Mouse (Mus musculus): ENCODE measurements around the gene Tram2.

Tram2 gene

DNA sequence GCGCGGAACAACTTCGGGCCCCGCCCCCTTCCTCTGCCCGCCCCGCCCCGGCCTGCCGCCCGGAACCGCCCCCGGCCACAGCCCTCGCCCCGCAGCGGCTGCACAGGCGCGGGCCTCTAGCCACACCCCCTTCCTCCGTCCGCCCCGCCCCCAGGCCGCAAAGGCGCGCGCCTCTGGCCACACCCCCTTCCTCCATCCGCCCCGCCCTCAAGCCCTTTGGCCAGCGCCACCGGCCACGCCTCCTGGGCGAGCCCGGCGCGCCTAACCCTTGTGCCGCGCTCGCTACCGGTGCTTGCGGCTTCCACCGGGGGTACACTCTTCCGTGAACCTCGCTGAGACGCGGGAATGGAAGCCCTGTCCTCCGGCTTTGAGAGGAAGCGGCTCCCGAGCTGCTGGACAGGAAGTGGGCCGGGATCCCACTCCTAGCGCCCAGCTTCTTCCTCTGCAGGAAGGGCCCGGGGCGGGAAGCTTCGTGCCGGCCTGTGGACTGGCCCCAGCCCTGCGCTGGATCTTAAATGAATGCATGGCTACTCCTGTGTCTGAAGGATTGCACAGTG lies at the start of gene Tram2:
Tram2 (minus strand) TSS at position 13 of the 557 bp plus-strand sequence.
- ATAC-seq (ENCODE audit: low TSS enrichment): peak; percentile 88

DNA sequence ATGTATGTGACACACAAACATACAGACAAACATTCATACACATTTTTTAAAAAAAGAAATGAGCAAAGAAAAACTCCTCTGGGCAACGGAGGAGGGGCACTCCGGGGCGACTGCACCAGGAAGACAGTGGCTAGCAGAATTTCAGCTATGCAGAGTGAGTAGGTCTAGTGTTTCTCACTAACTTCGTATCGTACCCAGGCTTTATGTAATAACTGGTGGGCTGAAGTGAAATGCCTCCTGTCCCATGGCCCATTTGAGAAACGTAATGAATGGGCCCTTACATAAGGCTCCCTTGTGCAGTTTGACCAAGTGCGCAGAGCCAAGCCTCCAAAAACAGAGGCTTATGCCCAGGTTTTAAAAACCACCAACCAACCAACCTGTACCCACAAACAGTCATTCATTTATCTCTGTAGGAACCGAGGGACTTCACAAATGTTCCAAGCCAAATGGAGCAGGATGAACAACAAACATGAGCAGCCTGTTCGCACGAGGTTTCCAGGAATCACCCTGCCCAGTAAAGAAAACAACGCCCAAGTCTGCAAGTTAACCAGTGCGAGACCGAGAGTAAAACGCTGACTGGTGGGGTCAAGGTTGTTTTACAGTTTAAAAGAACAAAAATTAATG lies 45.8 kb upstream of the Tram2 start:
- peak; percentile 91 for ATAC-seq (ENCODE audit: low TSS enrichment)

- ATAC-seq (ENCODE audit: low TSS enrichment): no peak
Measured at GRCm38 (mm10) chr1:21103784-21104183, 24.8 kb upstream of the Tram2 start.

DNA sequence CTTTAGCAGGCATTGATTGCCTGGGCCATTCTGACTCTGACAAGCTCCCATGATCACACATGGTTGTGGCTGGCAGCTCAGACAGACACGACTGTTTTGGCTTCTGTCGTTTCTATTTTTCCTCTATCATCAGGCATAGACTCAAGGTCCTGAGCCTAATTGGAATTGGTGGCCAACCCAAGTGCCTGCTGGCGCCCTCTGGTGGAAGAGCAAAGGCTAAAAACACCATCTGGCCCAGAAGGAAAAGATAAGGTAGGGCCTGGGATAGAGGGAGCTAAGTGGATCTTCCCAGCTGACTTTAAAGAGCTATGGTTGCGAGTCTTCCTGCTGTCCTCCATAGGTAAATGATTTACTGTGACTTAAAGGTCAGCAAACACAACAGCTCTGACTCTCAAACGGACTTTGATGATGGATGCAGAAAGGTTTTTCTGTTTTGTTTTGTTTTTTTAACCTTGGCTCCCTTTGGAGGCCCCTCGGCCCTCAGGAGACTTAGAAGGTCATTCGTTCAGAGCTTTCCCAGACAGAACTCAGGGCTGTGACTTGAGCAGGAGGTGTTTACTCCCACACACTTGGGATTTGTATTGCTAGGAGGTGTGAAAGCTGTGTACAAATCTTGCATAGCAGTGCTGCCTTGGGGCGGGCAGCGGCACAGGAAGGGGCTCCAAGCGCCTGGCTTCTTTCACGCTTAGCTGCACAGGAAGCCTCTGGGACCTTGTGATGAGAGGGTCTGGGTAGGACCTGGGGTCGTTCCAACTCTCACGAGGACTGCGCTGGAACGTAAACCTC lies 22.4 kb upstream of the Tram2 start:
- ATAC-seq (ENCODE audit: low TSS enrichment): peak; percentile 94

DNA sequence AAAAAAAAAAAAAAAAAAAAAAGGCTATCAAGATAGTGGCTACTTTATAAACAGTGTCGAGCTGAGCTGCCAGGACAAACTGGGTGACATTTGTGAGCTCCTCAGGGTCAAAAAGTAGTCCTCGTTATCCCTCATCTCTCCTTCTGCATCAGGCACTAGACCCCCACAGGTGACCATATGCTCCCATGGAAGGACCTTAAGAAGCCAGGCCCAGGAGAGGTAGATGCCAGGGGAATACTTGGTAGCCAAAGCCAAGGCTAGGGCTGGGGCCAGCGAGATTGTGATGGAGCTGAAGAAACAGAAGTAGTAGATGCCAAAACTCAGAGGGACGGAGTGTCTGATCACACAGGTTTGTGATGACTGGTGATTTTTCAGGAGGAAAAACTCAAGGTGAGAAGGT lies 21.7 kb upstream of the Tram2 start:
- ATAC-seq (ENCODE audit: low TSS enrichment): no peak

- no peak for ATAC-seq (ENCODE audit: low TSS enrichment)
Measured at GRCm38 (mm10) chr1:21097001-21097989, 18.3 kb upstream of the Tram2 start.

DNA sequence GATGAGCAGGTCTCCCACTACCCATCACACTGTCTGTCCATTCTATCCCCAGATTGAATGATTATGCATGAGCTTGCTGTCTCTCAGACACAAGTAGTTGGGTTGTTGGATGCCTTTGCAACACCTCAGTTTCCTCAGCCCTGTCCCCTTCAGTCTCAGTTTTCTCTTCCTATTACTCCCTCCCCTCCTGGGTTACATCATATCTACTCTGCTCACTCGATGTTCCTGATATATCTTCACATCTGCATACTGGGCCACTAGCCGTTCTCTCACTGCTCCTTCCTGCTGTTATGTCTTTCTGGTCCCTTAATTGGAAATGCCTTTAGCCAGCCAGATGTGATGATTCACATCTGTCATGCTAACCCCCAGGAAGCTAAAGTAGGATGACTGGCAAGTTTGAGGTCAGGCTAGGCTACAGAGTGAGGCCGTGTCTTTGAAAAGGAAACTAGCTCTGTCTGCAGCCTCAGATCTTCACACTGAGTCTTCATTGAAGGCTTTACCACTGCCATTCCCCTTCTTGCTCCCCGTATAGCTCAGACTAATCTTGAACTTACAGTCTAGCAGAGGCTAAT lies 15.7 kb upstream of the Tram2 start:
- ATAC-seq (ENCODE audit: low TSS enrichment): no peak

DNA sequence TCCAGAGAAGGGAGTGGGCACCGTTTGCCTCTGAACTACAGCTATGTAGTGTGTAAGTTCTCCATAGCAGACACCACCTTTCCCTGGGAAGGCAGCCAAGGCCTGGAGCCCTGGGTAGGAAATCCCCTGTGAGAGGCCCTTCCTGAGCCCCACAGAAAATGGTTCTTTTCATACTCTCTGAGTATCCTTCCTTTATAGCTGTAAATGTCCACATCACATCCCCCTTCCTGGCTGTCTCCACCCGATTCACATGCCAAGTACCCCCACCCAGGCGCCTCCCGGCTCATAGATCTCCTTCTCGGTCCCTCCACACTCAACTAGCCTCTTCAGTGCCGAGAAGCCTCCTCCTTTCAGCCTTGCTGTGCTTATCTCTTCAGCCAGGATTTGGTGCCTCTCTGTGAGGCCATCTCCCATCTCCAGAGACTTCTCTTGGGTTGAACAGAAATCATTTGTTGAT lies 10.7 kb upstream of the Tram2 start:
- ATAC-seq (ENCODE audit: low TSS enrichment): no peak

DNA sequence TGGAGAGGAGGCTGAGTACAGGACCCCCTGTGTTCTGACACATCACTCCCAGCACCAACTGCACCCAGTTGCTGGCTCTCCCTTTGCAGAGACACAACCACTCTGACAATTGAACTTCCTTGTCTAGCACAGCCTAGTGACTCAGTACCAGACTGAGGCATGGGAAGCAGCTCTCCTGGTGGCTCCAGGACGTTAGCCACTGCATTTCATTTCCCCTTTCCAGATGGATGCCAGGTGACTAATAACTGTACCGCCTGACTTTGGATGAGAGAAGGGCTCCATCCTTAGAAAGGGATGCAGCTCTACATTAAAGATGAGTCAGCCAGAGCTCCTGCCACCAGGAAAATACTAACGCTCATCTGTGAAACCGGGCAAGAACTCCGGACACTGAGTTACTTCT lies 7.3 kb upstream of the Tram2 start:
- no peak for ATAC-seq (ENCODE audit: low TSS enrichment)

DNA sequence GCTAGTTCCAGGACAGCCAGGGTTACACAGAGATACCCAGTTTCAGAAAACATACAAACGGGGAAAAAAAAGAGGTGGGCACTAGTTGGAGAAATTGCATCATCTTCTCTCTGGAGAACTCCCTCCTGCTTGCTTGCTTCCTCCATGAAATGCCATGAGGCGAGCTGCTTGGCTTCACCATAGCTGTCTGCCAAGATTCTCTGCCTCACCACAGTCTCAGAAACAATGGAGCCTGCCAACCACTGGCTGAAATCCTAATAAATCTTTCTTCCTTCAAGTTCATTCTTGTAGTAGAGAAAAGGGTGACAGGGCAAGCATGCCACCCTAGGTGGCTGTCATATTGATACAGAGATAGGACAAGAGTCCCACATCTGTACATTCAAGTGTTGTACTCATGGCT lies 5.6 kb upstream of the Tram2 start:
- ATAC-seq (ENCODE audit: low TSS enrichment): no peak

- no peak for ATAC-seq (ENCODE audit: low TSS enrichment)
Measured at GRCm38 (mm10) chr1:21080362-21080761, 1.3 kb upstream of the Tram2 start.

GRCm38 (mm10) chr1:21078481-21079214 lies 381 bp downstream of the Tram2 start:
- ATAC-seq (ENCODE audit: low TSS enrichment): peak; percentile 18; the same call in 1 of the 2 replicates

GRCm38 (mm10) chr1:21077619-21078018 lies 1.4 kb downstream of the Tram2 start:
- ATAC-seq (ENCODE audit: low TSS enrichment): no peak

DNA sequence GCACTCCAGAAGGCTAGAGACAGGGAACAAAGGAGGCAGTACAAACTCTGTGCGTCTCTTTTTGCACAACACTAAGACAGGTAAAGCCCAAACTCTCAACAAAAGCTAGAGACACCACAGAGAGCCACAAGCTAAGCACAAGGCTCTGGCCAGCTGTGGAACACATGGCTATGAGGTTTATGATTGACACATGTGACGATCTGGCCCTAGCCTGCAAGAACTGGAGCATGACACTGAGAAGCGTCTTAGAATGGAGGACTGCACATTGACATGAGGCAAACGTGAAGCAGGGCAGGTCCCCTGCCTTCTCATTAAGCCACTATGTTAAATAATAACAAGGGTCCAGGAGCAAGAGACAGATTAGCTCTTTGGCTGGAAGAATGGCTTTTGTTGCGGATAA lies 1.8 kb downstream of the Tram2 start:
- ATAC-seq (ENCODE audit: low TSS enrichment): no peak

DNA sequence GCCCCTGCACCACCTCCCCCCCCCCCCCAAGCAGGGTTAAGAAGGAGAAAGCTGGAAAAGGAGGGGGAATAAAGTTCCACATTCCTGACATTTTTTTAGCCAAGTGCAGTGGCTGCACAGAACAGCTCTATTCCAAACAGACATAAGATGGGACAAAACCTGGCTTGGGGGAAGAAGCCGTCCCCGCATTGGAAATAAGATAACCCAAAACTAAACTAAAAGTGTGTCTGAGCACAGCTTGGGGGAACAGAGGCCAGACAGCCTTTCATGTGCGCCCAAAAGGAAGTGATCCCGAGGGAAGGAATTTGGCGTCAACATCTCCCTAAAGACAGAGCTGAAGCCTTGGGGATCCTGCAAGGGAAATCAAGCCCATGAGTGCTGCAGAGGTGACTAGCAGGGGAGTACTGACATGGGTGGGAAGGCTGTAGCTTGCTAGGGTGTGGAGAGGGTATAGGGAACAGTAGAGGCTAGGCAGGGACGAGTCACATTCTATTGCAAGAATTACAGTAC lies 3.0 kb downstream of the Tram2 start:
- ATAC-seq (ENCODE audit: low TSS enrichment): no peak

DNA sequence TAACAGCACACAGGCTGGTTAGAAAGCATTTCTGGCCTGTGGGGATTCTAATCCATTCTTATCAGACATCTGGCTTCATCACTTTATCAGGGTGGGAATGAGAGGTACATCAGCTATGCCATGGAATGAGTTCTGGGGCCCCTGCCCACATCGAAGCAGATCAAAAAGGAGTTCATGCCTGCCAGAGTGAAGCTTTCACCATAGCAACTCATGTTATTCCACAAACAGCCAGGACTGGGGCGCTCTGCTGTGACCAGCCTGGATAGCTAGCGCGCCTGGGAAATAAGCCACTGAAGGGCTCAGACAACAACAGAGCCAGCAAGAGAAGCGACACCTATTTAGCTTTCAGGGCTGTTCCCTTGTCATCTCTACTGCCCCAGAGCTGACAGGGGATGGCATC lies 4.8 kb downstream of the Tram2 start:
- ATAC-seq (ENCODE audit: low TSS enrichment): peak; percentile 16; the same call in 1 of the 2 replicates

GRCm38 (mm10) chr1:21072875-21073444 lies 6.1 kb downstream of the Tram2 start:
- 0 out of 2 replicates have a peak, but pooled peaks have one; percentile 16 for ATAC-seq (ENCODE audit: low TSS enrichment)

DNA sequence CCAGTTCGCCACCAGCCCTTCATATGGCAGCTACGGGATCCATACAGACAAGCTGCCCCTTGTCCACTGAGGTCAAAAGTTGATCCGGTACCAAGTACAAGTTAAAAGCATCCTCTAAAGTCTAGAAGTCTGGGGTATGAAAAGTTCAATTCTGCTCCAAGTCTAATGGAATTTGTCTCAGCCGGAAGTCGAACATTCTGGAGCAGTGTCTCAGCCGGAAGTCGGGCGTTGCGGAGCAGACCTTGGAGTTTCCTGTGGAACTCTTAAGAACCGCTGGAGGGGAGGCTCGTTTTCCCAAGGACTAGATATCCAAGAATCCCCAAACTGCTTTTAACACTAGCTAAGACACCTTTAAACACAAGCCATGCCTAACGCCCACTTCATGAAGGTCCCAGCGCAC lies 8.4 kb downstream of the Tram2 start:
- ATAC-seq (ENCODE audit: low TSS enrichment): no peak

GRCm38 (mm10) chr1:21069830-21070522 lies 9.1 kb downstream of the Tram2 start:
- ATAC-seq (ENCODE audit: low TSS enrichment): no peak

Measured in frontal cortex, adult (tissue).